In genomic region chr12:80642725-80643692, GRCm38 (mm10) we compare ENCODE assay signal across 7 mouse cellular contexts. TPM values are rescaled to one million over a fixed set of nuclear protein-coding genes. Genes with fewer than 3 reads are reported as not detected.
DNase-seq lines count a peak whose midpoint lies in the region; ATAC-seq lines count a peak whose summit lies in the region.

No protein-coding gene starts in this region.

- peaks cover 40% of the 10 kb centered on the region for H3K4me1 ChIP-seq in forebrain, embryonic 12.5 days

- peak overlapping the region; percentile 93 for H3K4me3 ChIP-seq in forebrain, embryonic 12.5 days (replicated peaks)

- DNase-seq in R1 (ENCODE audit: low read depth, low spot score), result peak; percentile 94
- DNase-seq in heart, postnatal 4 days, result peak; percentile 68
- peak; percentile 16 for DNase-seq in layer of hippocampus, adult 9-11 months
- peak; percentile 53 for DNase-seq in lung, postnatal 25 days (ENCODE audit: low spot score)
- DNase-seq in right cerebral cortex, postnatal 10 days (ENCODE audit: low spot score in 2 of 2), result peak; percentile 44 to 59

- H3K27me3 ChIP-seq in forebrain, embryonic 12.5 days, result no peaks in the 10 kb centered on the region

- H3K27ac ChIP-seq in forebrain, embryonic 12.5 days, result peak overlapping the region; percentile 90

- peaks cover 41% of the 10 kb centered on the region for H3K36me3 ChIP-seq in forebrain, embryonic 12.5 days (replicated peaks)

- 0 out of 2 replicates have a peak, but pooled peaks have one; percentile 1 for ATAC-seq in cerebellum, adult (ENCODE audit: insufficient number of reproducible peaks, low FRiP score, low TSS enrichment)
- peak; percentile 81; the same call in 1 of the 2 replicates for ATAC-seq in forebrain, embryonic 12.5 days (ENCODE audit: low FRiP score)

- no peaks in the 10 kb centered on the region for H3K9me3 ChIP-seq in forebrain, embryonic 12.5 days

- H3K4me2 ChIP-seq in forebrain, embryonic 12.5 days, result peak overlapping the region; percentile 83

- H3K9ac ChIP-seq in forebrain, embryonic 12.5 days, result peak overlapping the region; percentile 95

- 2% methylated on average over 47 of the region's 48 CpGs for WGBS in forebrain, embryonic 12.5 days

RNA-seq across cellular contexts. Expression of gene Slc39a9, which starts 0.7 kb away (rescaled TPM):
- polyA plus RNA-seq in forebrain, embryonic 12.5 days (2016; fragmentation: Nextera tagmentation; extraction: Ambion mirVana), result 29.2 TPM in 2 replicates
- 10 to 100 TPM; 25.0 to 28.8 TPM for total RNA-seq in heart, postnatal 4 days (2021)

RNA-seq across cellular contexts. Expression of gene Erh, which starts 1.1 kb away (rescaled TPM):
- polyA plus RNA-seq in forebrain, embryonic 12.5 days (2016; fragmentation: Nextera tagmentation; extraction: Ambion mirVana), result 332 and 370 TPM in 2 replicates
- total RNA-seq in heart, postnatal 4 days (2021), result 10 to 100 TPM; 78.2 to 86.6 TPM

RNA-seq across cellular contexts. Expression of gene Plekhd1, which starts 49.4 kb away (rescaled TPM):
- polyA plus RNA-seq in forebrain, embryonic 12.5 days (2016; fragmentation: Nextera tagmentation; extraction: Ambion mirVana), result 0.40 and 0.65 TPM in 2 replicates
- total RNA-seq in heart, postnatal 4 days (2021), result 1 to 10 TPM in 1 of 2 experiments, under 1 TPM in 1; 0.29 to 1.1 TPM

Comparison
In these comparisons a context has a peak if more than half of its experiments do, and no peak if none do; other contexts are left out.
1. Peak in every context shown above with its lines: DNase-seq, ATAC-seq, H3K4me3 ChIP-seq and H3K27ac ChIP-seq.
2. DNase-seq: peak in every context shown above with its lines; median percentile 94 in R1; 68 in heart, postnatal 4 days; 53 in lung, postnatal 25 days; 52 in right cerebral cortex, postnatal 10 days; 16 in layer of hippocampus, adult 9-11 months.